8 mouse cellular contexts compared by ENCODE assay signal in the genomic region with DNA sequence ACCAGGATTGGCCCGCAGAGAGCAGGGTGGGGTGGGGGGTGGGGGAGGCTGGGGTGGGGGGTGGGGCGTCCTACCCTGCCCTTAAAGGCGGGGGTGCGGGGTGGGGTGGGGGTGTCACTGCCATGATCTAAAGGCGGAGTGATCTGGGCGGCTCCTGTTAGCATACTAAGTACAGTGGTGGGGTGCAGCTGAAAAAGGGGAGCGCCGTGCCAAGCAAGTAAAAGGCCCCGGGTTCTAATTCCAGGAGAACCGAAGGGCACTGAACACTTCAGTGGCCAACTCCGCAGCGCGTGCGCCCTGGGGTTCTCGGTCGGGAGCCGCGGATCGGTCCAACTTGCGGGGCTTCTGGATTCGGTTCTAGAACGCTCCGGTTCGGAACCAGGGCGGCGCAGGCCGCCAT. TPM values are rescaled to one million over a fixed set of nuclear protein-coding genes. Genes with fewer than 3 reads are reported as not detected.
DNase-seq lines count a peak whose midpoint lies in the region; ATAC-seq and TF ChIP-seq lines count a peak whose summit lies in the region.

No protein-coding gene starts in this region.

- H3ac ChIP-seq in C2C12 (ENCODE audit: control insufficient read depth, insufficient read length, low read depth), result peak overlapping the region; percentile 81

- no peak for DNase-seq in gastrocnemius, adult 2 months
- DNase-seq in gastrocnemius, postnatal 10 days, result no peak
- no peak for DNase-seq in forebrain, embryonic 10.5 days (ENCODE audit: extremely low spot score, low spot score)
- DNase-seq in adipocyte (ENCODE audit: low spot score), result no peak
- no peak for DNase-seq in adrenal gland, postnatal 14 days
- DNase-seq in right cerebral cortex, adult 18-20 months, result no peak

- H3K4me1 ChIP-seq in forebrain, embryonic 10.5 days, result peaks cover 24% of the 10 kb centered on the region
- peaks cover 18% of the 10 kb centered on the region for H3K4me1 ChIP-seq in liver, embryonic 12.5 days

- intact Hi-C loops in gastrocnemius, adult 2 months (cut with DNase I), result loop anchor here (10.0 kb wide), 1 partner anchor 210 kb away; no protein-coding TSS in a partner anchor

- peak overlapping the region; percentile 90 for H3K4me3 ChIP-seq in gastrocnemius, adult 2 months
- H3K4me3 ChIP-seq in C2C12 (ENCODE audit: insufficient read depth, poor library complexity, severe bottlenecking), result peak overlapping the region; percentile 37
- H3K4me3 ChIP-seq in forebrain, embryonic 10.5 days, result peak overlapping the region; percentile 68
- peak overlapping the region; percentile 72 for H3K4me3 ChIP-seq in liver, embryonic 12.5 days

- under 1% methylated on average over 27 of the region's 27 CpGs for WGBS in forebrain, embryonic 10.5 days
- WGBS in liver, embryonic 12.5 days (ENCODE audit: insufficient replicate concordance), result 0% methylated on average over 26 of the region's 27 CpGs

- no peaks in the 10 kb centered on the region for H3K27me3 ChIP-seq in C2C12 (ENCODE audit: control insufficient read depth, insufficient read depth, insufficient read length)
- no peaks in the 10 kb centered on the region for H3K27me3 ChIP-seq in forebrain, embryonic 10.5 days (ENCODE audit: poor library complexity, severe bottlenecking)
- no peaks in the 10 kb centered on the region for H3K27me3 ChIP-seq in liver, embryonic 12.5 days (replicated peaks)

- no peaks in the 10 kb centered on the region for H3K79me2 ChIP-seq in C2C12 (ENCODE audit: control insufficient read depth, insufficient read depth)

- peak; percentile 79 for ATAC-seq in liver, embryonic 12.5 days

- TF ChIP-seq CTCF in gastrocnemius, adult 2 months (IDR thresholded peaks at IDR 0.05), result no peak
- no peak for TF ChIP-seq CTCF in C2C12 (IDR thresholded peaks at IDR 0.05; ENCODE audit: control insufficient read depth, insufficient read depth, insufficient read length)

- H3K9ac ChIP-seq in liver, embryonic 12.5 days, result peak overlapping the region; percentile 85

- H3K4me2 ChIP-seq in liver, embryonic 12.5 days, result peak overlapping the region; percentile 100

- H3K27ac ChIP-seq in gastrocnemius, adult 2 months, result peak overlapping the region; percentile 66
- peak overlapping the region; percentile 95 for H3K27ac ChIP-seq in forebrain, embryonic 10.5 days
- H3K27ac ChIP-seq in liver, embryonic 12.5 days, result peak overlapping the region; percentile 93

- no peaks in the 10 kb centered on the region for H3K79me3 ChIP-seq in C2C12 (ENCODE audit: low read depth)

- H3K9me3 ChIP-seq in forebrain, embryonic 10.5 days, result no peaks in the 10 kb centered on the region
- H3K9me3 ChIP-seq in liver, embryonic 12.5 days (replicated peaks), result no peaks in the 10 kb centered on the region

- H3K36me3 ChIP-seq in C2C12 (ENCODE audit: control insufficient read depth, insufficient read depth), result no peaks in the 10 kb centered on the region
- H3K36me3 ChIP-seq in forebrain, embryonic 10.5 days (replicated peaks), result peaks cover 12% of the 10 kb centered on the region; the same call in 1 of the 2 replicates
- H3K36me3 ChIP-seq in liver, embryonic 12.5 days, result 0 out of 2 replicates have a peak, but pooled peaks cover 3% of the 10 kb centered on the region

TF ChIP-seq in C2C12, 6 proteins besides CTCF, POLR2A, EP300 and RAD21:
- TF ChIP-seq USF1 (IDR thresholded peaks at IDR 0.05; ENCODE audit: low read depth) (no peak), CEBPB (IDR thresholded peaks at IDR 0.05; ENCODE audit: low read depth) (no peak)

RNA-seq across cellular contexts. Expression of a gene that starts 0.4 kb away (rescaled TPM):
- 1 to 10 TPM; 1.4 to 1.6 TPM for total RNA-seq in gastrocnemius, adult 2 months (2021)
- 1 to 10 TPM; 8.1 to 8.5 TPM for total RNA-seq in gastrocnemius, postnatal 10 days (2021)
- 11.1 TPM for polyA plus RNA-seq in C2C12 (2012; fragmentation: generic; extraction: Trizol)
- 14.7 and 15.3 TPM in 2 replicates for polyA plus RNA-seq in forebrain, embryonic 10.5 days (2016; fragmentation: Nextera tagmentation; extraction: Ambion mirVana)
- 12.3 and 12.8 TPM in 2 replicates for polyA plus RNA-seq in liver, embryonic 12.5 days (2016; fragmentation: Nextera tagmentation; extraction: Ambion mirVana)
- 23.0 and 27.2 TPM in 2 replicates for total RNA-seq in adrenal gland, postnatal 14 days (2021)

RNA-seq across cellular contexts. Expression of a gene that starts 18.8 kb away (rescaled TPM):
- not detected for total RNA-seq in gastrocnemius, adult 2 months (2021)
- under 1 TPM in 1 of 2 experiments, not detected in 1; 0.31 TPM for total RNA-seq in gastrocnemius, postnatal 10 days (2021)
- 0.08 TPM for polyA plus RNA-seq in C2C12 (2012; fragmentation: generic; extraction: Trizol)
- 0.87 and 1.5 TPM in 2 replicates for polyA plus RNA-seq in forebrain, embryonic 10.5 days (2016; fragmentation: Nextera tagmentation; extraction: Ambion mirVana)
- polyA plus RNA-seq in liver, embryonic 12.5 days (2016; fragmentation: Nextera tagmentation; extraction: Ambion mirVana), result 0.30 TPM in 1 of 2 replicates, not detected in the other
- 0.33 TPM in 1 of 2 replicates, not detected in the other for total RNA-seq in adrenal gland, postnatal 14 days (2021)

Comparison
In these comparisons a context has a peak if more than half of its experiments do, and no peak if none do; other contexts are left out.
1. H3K4me3 ChIP-seq: peak in every context shown above with its lines; median percentile 90 in gastrocnemius, adult 2 months; 72 in liver, embryonic 12.5 days; 68 in forebrain, embryonic 10.5 days; 37 in C2C12.